Mouse (Mus musculus) spleen, adult 12 weeks (tissue): ENCODE results near the gene Srpk3.
"Not testable (repeated sequence)": the region's sequence is repeated elsewhere in the genome, so short reads cannot be mapped to it uniquely, and the experiment has no call there.

Experiments
- DNase-seq: peaks from one replicate; pipeline ENCODE4 v3.0.0; 2022; ENCODE audit warnings: low spot score

The Srpk3 gene

DNA sequence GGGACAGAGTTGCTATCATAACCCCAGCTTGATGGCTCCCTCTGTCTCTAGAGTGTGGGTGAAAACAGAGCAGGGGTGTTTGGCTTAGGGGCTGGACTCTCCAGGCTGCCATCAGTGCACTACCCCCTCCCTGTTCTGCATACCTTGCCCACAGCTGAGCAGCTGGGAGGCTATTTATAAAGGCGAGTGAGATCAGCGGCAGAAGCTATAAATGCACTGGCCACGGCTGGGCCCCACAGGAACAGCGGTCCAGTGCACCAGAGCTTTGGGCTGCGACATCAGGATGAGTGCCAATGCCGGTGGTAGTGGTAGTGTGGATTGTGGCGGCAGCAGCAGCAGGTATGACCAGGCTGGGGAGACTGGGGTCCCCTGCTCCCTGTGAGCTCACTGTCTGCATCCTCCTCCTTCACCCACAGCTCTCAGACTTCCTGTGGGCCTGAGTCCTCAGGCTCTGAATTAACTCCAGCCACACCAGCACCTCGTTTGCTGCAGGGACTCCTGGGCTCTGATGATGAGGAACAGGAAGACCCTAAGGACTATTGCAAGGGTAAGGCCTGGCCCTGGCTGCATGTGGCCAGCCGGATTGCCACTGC, at the start of gene Srpk3:
Srpk3 (plus strand) TSS at position 238 of the 593 bp plus-strand sequence.
- DNase-seq, result no peak

DNA sequence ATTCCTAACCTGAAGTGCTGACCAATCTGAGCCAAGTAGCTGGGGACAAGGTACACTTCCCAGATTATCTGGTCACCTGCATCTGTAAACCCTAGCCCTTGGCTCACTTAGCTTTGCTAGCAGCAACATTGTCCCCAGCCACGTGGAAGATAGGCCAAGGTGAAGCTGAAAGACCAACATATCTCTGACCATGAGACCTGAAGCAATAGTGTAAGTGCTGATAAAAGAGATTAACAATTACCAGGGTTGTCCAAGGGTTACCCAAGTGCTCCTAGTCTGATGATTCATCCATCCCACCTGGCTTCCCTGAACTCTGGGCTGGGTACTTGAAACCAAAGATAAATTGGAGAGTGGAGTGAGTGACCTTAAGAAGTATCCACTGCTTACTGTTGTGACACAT, 43.3 kb upstream of the Srpk3 start:
- no peak for DNase-seq

DNA sequence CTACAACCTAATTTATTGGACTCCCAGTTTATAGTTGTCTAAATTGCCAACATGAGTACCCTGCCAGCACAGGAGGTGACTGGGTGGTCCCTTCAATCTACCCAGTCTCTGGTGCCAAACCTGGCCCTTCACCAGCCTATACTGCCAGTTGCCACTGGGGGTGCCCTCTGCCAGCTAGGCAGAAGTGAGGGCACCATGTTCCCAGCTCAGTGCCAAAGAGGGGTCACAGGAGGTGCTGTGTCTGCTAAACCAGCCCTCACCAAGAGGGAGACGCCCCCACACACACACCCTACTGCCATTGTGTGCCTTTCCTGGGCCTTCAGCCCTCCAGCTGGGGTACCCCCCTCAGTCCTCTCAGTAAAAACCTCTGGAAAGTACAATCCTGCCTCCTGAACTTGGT, 36.0 kb upstream of the Srpk3 start:
- no peak for DNase-seq

DNA sequence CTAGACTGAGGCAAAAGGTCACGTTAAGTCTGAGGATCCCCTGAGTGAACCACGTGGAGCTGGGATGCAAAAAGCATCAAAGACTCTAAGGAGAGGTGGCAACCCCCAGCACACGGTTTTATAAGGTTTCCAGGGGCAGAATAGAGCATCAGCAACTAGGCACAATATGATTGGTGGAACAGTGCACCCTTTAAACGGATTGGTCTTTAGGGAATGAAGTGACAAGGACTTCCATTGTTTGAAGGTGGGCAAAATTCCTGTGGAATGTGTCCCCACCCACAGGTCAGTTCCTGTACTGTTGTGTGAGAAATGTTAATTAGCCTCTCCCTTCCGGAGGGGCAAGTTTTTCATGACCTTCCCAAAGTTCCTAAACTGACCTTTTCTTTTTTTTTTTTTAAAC, 35.1 kb upstream of the Srpk3 start:
- no peak for DNase-seq

DNA sequence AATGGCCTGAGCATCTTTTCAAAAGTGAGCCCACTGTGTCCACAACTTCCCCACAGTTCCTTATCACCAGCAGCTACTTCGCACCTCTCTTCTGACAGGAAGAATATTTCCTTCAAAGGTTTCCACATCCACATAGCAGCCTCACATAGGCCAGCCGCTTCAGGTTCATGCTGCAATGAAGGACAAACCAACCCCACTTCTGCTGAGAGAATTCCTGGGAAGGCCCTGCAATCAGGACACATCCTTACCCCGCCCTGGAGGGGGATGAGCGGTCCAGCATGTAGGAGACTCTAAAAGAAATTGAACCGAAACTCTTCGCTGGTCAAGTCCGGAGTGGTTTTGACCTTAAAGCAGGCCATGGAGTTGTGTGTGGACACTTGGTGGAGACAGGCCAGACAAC, 34.4 kb upstream of the Srpk3 start:
- not testable (repeated sequence) for DNase-seq

DNA sequence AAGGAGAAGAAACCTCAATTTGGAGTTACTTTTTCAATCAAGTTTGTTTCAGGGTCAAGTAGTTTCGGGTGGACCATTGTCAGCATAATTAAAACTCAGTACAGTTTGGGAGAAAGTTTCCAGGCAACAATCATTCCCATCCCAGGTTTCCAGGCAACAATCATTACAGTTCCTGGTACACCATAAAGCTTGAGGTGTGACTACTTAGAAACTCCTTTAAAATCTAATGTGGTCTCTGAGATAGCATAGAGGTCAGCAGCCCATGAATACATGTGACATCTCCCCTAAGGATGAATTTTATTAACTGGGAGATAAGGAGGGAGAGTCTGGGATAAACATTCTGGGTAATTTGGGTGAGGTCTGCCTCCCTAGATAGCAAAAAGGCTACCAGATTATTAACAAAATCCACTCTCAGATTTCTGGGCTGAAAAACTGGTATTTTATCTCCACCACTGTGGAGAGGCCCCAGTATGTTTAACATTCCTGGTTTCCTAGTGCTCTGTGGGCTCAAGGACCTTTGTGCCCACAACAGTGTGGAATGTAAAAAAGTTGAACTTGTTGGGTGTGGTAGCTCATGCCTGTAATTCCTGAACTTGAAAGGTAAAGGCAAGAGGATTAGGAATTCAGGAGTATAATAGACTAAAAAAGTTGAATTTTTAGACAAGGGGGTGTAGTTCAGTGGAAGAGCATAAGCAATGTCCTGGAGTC, 29.3 kb upstream of the Srpk3 start:
- no peak for DNase-seq

DNA sequence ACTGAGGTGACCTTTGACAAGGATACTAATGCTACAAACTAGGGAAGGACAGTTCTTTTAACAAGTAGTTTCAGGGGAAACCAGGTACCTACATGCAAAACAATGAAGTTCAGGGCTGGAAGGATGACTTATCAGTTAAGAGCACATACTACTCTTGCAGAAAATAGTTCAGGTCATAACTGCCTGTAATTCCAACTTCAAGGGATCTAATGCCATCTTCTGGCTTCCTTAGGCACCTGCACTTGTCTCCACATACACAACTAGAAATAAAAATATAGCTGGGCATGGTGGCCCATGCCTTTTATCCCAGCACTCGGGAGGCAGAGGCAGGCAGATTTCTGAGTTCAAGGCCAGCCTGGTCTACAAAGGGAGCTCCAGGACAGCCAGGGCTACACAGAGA, 25.2 kb upstream of the Srpk3 start:
- DNase-seq, result no peak

DNA sequence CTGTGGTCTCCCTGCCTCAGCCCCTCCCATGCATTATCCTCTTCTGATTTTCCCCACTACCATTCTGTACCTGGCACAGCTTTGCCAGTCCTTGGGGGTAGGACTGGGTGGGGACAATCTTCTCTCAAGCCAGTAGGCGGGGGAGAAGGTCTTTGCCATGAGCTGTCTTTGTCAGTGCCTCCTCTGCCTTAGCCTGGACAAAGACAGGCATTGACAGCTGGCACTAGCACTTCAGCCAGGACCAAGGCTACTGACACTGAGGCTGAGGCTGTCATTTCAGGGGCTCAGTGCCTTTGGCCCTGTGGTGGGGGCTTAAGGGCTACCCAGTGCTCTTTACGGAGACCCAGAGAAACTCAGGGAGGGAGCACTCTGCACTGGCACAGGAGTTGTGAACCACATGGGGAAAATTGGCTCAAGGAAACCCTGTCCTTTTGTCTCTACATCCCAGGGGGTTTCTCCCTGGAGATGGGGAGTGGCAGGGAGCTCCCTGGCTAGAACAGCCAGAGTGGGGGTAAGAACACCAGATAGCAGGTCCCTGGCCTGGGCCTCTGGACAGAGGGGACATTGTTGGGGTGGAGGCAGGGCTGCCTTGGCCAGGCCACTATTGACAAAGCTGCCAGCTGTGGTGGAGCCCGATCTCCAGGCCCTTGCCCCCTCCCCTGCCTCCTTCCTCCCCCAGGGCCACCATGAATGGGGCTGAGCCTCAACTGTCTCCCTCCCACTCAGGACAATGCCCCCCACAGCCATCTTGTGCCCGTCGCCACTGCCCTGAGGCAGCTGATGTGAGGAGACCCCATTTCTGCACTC, 17.7 kb upstream of the Srpk3 start, which contains the start of gene Plxnb3:
Plxnb3 (plus strand) TSS at position 757 of the 807 bp plus-strand sequence.
- DNase-seq, result no peak

DNA sequence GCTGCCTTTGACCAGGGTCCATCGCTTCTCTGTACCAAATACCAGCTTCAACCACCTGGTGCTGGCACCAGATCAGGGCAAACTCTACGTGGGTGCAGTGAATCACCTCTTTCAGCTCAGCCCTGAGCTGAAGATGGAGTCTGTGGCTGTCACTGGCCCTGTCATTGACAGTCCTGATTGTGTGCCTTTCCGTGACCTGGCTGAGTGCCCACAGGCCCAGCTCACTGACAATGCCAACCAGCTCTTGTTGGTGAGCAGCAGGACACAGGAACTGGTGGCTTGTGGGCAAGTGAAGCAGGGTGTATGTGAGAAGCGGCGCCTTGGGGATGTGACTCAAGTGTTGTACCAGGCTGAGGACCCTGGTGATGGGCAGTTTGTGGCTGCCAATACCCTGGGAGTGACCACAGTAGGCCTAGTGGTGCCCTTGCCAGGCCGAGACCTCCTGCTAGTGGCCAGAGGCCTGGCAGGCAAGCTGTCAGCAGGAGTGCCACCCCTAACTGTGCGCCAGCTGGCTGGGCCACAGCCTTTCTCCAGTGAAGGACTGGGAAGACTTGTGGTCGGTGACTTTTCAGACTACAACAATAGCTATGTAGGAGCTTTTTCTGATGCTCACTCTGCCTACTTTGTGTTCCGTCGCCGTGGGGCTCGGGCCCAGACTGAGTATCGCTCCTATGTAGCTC, 15.5 kb upstream of the Srpk3 start:
- no peak for DNase-seq

DNA sequence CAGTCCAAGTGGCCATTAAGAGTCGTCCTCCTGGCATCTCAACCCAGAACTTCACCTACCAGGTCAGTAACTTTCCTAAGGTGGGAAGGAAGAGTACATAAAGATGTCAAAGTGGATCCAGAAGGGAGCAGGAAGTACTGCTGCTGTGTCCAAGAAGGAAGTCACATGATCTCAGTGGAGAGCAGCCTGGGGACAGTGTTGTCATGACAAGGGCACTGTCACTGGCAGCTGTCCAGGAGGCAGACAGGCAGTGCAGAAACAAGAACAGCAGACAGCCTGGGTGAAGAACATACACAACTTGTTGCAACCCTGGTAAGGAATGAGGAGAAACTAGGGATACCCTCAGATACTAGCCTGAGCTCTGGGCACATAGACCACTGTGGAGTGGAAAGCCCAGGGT, 8.9 kb upstream of the Srpk3 start:
- no peak for DNase-seq

DNA sequence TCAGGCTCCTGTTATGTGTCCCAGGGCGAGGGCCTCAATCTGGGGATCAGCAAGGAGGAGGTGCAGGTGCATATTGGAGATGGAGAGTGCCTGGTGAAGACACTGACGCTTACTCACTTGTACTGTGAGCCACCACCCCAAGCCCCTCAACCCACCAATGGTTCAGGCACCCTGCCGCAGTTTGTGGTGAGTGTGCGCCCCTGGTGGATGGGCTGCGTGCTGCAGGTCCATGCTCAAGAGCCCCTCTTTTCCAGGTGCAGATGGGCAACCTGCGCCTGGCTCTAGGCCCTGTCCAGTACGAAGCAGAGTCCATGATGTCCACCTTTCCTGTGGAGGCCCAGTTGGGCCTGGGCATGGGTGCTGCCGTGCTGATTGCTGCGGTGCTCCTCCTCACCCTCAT, 6.9 kb upstream of the Srpk3 start:
- DNase-seq, result no peak

DNA sequence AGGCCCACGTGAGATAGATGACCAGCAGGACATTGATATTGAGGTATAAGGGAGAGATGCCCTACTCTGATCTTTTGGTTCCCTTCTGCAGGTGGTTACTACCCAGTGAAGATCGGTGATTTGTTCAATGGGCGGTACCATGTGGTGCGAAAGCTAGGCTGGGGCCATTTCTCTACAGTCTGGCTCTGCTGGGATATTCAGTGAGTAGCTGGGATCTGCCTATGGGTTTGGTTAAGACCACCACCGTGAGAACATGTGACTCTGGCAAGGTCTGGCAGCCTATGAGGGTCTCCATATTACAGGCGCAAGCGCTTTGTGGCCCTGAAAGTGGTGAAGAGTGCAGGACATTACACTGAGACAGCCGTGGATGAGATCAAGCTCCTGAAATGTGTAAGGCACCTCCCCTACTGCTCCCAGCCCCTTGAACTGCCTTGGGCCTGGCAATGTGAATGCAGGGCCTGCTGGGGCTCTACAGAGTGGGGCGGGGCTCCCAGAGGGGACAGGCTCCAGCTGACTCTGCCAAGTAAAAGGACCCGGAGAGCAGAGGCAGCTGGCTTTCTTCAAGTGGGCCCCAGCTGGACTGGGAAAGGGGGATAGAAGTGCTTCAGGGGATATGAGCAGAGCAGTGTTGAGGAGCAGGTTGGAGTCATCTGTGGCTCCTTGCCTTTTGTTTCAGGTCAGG, 738 bp downstream of the Srpk3 start:
- no peak for DNase-seq

DNA sequence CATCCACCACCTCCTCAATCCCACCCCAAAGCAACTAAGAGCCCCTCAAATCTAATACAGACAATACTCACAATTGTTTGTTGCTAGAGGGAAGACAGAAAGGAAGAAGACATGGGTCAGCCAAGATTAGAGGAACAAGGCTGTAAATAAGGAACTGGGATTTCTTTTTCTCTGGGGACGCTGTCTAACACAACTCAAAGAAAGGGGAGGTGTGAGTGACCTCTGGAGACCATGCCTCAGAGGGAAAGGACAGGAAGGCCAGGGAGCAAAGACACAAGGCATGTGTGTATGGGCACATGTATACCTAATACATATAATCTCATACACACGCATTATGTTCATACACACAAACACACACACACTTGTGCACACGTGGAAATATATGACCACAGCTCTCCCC, 8.0 kb downstream of the Srpk3 start:
- no peak for DNase-seq

DNA sequence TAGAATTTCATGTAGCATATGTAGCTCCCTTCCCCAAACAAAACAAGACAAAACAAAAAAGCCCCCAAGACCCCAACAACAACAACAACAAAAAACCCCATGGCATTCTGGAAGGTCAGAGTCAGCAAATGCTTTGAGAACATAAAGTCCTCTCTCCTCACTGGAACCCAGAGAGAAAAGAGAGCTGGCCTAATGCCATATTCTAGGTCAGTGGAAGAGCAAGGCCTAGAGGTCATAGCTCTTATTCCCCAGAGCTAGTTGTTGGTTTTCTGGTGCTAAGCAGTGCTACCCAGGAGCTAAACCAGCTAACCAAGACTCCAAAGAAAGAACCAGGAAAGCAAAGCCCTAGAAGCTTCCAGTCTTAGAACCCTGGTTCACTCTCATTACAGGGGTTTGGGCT, 11.5 kb downstream of the Srpk3 start:
- DNase-seq, result no peak

DNA sequence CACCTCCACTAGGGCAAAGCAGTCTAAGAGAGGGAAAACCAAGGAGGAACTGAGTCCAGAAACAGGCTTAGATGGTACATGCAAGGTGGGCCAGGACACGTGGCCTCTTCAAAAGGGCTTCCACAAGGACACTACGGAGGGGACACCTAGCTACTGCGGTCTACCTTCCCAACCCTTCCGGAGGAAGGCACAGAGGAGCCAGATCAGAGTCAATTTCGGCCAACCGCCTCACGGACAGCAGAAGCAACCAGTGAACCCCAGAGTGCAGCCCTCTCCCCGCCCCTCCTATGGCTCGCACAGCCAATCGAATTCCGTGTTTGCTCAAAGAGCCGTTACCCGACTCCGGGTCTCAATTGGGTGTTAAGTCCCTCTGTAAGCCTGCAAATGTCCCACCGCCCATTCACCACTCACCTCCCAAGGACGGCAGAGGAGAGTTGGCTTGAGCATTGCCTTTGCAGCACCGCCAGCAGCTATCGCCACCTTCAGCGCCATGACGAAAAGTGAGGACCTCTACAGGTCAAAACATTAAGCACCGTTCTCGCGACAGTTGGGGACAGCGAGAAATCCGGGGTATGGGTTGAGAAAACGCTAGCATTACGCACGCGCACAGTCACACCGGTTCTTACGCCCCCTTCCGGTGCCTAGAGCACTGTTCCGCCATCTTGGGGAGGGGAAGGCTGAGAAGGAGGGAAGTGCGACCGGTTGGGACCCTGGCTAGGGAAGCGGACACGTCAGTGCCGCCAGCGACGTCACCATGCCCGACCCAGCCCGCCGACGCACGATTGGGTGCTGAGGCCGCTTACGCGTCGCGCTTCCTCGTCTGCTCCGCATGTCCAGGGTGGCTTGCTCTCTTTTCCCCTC, 12.4 kb downstream of the Srpk3 start, which contains the start of the genes Idh3g and Ssr4:
Idh3g (minus strand) TSS at position 534 of the 861 bp plus-strand sequence.
Ssr4 (plus strand) TSS at position 665 of the 861 bp plus-strand sequence.
- DNase-seq, result peak; percentile 88

DNA sequence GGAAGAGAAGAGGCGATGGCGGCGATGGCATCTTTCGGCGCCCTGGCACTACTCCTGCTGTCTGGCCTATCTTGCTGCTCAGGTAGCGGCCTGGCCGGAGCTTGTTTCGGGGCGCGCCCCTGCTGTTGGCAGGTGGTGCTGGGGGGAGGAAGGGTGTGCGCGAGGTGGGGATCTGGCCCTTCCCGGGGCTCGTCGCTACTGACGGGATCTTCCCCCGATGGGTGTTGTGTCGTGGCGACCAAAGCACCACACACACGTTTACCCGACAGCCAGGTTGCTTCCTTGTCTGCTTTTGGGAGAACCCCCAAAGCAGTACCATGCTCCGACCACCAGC, 13.0 kb downstream of the Srpk3 start:
- DNase-seq, result no peak

DNA sequence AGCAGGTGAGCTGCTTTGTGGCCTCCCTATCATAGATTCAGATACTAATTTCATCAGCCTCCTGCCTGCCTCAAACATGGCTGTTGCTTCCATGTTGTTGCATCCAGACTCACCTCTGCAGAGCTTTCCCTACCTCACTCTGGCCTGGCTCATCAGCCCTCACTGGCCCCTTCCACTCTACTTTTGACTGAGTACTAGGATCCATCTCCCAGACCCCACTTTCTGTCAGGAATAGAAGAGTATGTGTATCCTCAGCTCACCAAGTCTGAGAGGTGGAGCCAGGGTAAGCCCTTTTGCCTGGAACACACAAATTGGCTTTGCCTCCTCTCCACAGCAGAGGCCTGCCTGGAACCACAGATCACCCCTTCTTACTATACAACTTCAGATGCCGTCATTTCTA, 14.3 kb downstream of the Srpk3 start:
- DNase-seq, result no peak

DNA sequence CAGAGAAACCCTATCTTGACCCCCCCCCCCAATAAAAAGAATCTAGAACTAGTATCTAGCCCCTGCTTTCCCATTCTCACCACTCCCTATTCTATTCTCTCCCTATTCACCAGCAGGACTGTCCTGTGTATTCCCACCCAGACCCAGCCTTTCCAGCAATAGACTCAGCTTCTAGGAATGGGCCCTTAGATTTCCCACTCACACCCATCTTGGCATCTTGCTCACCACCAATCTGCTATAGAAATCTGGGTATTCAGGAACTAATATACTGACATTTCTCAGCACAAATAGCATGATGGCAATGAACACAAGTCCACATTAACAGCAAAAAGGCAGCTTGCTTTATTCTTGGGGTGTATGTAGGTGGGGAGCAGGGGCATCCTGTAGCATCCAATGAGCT, 18.8 kb downstream of the Srpk3 start:
- no peak for DNase-seq

DNA sequence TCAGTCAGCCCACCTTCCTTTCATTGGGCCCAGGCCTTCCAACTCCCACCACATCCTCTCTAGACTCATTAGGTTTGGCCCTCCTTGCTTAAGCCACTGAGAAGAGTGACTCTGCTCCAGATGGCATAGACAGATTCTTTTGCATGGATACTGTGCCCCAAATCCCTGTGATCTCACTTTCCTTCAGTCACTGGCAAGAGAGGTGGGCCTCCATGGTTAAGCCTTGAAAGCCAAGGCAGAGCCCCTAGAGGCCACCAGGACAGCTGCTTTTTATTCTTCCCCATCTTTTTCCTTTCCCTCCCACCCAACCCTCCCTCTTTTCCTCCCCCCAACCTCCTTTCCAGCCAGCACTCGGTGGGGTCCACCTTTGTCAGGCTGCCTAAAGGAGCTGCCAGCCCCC, 19.3 kb downstream of the Srpk3 start:
- DNase-seq, result no peak

DNA sequence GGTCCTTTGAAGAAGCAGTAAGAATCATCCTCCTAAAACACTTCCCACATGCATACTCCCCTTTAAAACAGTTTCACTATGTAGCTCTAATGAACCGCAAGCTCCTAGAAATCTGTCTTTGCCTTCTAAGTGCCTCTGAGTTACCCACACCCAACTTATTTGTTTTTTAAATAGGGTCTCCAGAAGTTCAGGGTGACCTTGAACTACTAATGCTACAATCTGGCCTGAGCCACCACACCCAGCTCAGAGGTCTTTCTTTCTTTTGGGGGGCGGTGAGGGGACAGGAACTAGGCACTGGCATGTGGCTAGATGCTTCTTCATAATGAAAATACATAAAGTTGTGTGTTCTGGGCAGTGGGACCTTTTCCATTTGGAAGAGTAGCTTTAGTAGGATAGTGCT, 23.3 kb downstream of the Srpk3 start:
- DNase-seq, result no peak

DNA sequence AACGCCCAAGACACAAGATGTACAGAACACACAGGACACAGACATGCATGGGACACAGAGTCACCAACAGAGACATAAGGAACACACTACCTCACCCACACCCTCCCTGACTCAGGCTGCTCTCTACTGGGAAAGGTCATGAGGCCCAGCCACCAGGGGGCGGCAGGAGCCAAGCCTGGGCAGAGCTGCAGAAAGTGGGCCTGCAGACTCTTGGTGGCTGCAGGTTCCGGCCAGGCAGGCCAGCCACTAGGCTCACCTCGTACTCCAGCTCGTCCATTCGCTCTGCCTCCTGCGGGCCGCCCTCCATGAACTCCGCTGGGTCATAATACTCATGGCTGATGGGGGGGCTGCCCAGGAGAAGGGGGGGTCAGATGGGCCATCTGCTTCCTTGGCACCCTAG, 24.3 kb downstream of the Srpk3 start:
- DNase-seq, result peak; percentile 48
